Mouse (Mus musculus): ENCODE results near the gene Fam81b.

GRCm38 (mm10) chr13:76250092-76250491 lies 54.8 kb downstream of the Fam81b start:
- TF ChIP-seq POLR2AphosphoS2 (IDR thresholded peaks at IDR 0.05; ENCODE audit: low read depth, low read length) (no peak), CTCF (conservative IDR thresholded peaks at IDR 0.05 in 1 of 2, IDR thresholded peaks at IDR 0.05 in 1 of 2; ENCODE audit: low read depth in 2 of 2, low read length in 2 of 2) (no peak), ZKSCAN1 (IDR thresholded peaks at IDR 0.05; ENCODE audit: borderline replicate concordance, low read depth, low read length) (peak; percentile 26; the same call in 1 of the 2 replicates), JUND (conservative IDR thresholded peaks at IDR 0.05; ENCODE audit: low read depth, low read length) (peak; percentile 39; the same call in 1 of the 2 replicates), USF2 (conservative IDR thresholded peaks at IDR 0.05; ENCODE audit: low read depth, low read length) (no peak), EP300 (IDR thresholded peaks at IDR 0.05; ENCODE audit: low read length) (peak; percentile 97), CHD2 (IDR thresholded peaks at IDR 0.05; ENCODE audit: low read length) (0 out of 2 replicates have a peak, but pooled peaks have one; percentile 45), ZNF384 (IDR thresholded peaks at IDR 0.05; ENCODE audit: low read depth, low read length) (no peak), ETS1 (conservative IDR thresholded peaks at IDR 0.05; ENCODE audit: low read depth, low read length) (peak; percentile 96), POLR2A (IDR thresholded peaks at IDR 0.05; ENCODE audit: low read depth, low read length) (no peak), E2F4 (IDR thresholded peaks at IDR 0.05; ENCODE audit: insufficient replicate concordance, low read depth, low read length) (no peak), HCFC1 (IDR thresholded peaks at IDR 0.05; ENCODE audit: low read depth, low read length) (peak; percentile 38), USF1 (IDR thresholded peaks at IDR 0.05; ENCODE audit: low read depth, low read length) (no peak), KAT2A (IDR thresholded peaks at IDR 0.05; ENCODE audit: insufficient replicate concordance, low read length) (no peak)

All from CH12.LX (cell line).